Mouse (Mus musculus): ENCODE measurements around the gene Tnfrsf11a. TPM values are rescaled to one million over a fixed set of nuclear protein-coding genes. Genes with fewer than 3 reads are reported as not detected.
"Not testable (repeated sequence)": the region's sequence is repeated elsewhere in the genome, so short reads cannot be mapped to it uniquely, and the experiment has no call there.

Tnfrsf11a gene
- polyA plus RNA-seq, 1 experiment from 2014 or later, result 0.27 TPM

DNA sequence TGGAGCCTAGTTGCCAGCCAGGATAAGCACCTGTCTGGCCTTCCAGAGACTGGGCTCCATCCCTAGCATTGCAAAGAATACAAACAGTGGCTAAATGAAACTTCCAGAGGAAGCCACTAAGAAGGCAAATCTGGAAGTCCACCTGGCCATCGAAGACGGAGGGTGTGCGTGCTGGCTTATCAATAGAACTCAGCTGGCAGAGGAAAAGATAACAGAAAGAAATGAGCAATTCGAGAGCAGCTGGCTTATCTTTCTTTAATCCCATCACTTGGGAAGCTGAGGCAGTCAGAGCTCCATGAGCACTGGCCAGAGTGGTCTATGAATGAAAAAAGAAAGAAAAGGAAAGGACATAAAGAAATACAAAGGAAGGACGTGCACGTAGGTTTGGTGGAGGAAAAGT, 20.1 kb downstream of the Tnfrsf11a start:
- Histone ChIP-seq H3K4me1 (replicated peaks) (no peaks in the 10 kb centered on the region), H3K27me3 (ENCODE audit: insufficient read depth, poor library complexity, severe bottlenecking) (no peaks in the 10 kb centered on the region), H3K9me3 (0 out of 2 replicates have a peak, but pooled peaks cover 2% of the 10 kb centered on the region), H3K4me3 (no peak overlapping the region), H3K27ac (no peak overlapping the region), H3K36me3 (no peaks in the 10 kb centered on the region)
- 87% methylated on average over 6 of the region's 6 CpGs for WGBS
- no peak for DNase-seq (ENCODE audit: low spot score)

DNA sequence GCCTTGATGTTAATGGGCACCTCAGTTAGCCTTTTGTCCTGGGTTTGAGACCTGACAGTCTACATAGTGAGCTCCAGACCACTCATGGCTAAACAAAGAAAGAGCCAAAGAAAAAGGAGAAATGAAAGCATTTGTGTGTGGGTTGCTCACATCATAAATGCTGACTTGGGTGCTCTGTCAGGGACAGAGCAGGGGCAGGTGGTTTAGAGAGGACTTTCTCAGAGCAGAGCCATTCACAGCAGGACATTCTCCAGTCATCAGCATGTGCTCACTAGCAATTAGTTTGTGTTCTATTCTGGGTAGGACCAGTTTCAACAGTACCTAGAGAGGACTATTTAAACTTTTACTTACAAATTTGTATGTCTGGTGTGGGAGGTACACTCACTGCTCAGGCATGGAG, 20.7 kb downstream of the Tnfrsf11a start:
- DNase-seq (ENCODE audit: low spot score), result no peak
- Histone ChIP-seq H3K27ac (no peak overlapping the region), H3K36me3 (no peaks in the 10 kb centered on the region), H3K27me3 (ENCODE audit: insufficient read depth, poor library complexity, severe bottlenecking) (no peaks in the 10 kb centered on the region), H3K4me3 (no peak overlapping the region), H3K9me3 (no peaks in the 10 kb centered on the region), H3K4me1 (replicated peaks) (no peaks in the 10 kb centered on the region)

DNA sequence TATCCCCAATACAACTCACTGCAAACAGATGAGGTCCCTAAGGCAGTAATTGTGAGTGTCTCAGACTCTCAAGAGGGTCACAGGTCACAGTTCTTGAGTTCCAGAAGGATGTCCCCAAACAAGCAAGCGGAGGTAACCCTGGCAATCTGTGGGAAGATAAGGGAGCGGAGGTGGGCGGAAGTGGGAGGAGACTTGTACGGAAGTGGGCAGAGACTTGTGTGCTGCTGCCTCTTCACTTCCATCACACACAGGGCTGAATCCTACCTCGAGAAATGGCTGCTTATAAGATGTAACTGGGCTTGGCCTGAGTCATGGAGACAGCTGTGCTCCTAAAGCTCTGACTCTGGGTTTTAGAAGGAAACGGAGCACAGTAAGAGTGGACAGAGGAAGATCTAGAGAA, 22.4 kb downstream of the Tnfrsf11a start:
- Histone ChIP-seq H3K4me1 (replicated peaks) (no peaks in the 10 kb centered on the region), H3K4me3 (no peak overlapping the region), H3K27ac (no peak overlapping the region), H3K9me3 (no peaks in the 10 kb centered on the region), H3K27me3 (ENCODE audit: insufficient read depth, poor library complexity, severe bottlenecking) (no peaks in the 10 kb centered on the region), H3K36me3 (no peaks in the 10 kb centered on the region)
- no peak for DNase-seq (ENCODE audit: low spot score)
- 68% methylated on average over 6 of the region's 6 CpGs for WGBS

DNA sequence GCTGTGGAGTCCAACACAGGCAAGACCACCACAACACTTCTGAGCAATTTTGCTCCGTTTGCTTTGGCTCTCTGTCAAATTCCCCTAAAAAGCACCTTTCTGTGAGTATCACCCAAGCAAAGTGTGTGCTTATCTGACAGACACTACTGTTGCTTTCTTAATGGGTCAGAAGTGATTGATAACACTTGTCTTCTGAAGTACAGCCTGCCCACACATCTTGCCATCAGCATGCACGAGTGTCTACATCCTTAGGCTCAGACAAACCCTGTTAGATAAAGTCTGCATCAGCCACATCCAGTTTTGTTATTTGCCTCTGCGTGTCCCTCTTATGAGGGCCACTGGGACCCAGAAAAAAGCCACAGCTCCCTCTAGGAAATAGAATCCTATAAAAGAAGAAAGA, 23.8 kb downstream of the Tnfrsf11a start:
- no peaks in the 10 kb centered on the region for H3K36me3 ChIP-seq
- H3K9me3 ChIP-seq, result no peaks in the 10 kb centered on the region
- no peaks in the 10 kb centered on the region for H3K4me1 ChIP-seq (replicated peaks)
- H3K4me3 ChIP-seq, result no peak overlapping the region
- WGBS, result 88% methylated on average over 3 of the region's 3 CpGs
- no peaks in the 10 kb centered on the region for H3K27me3 ChIP-seq (ENCODE audit: insufficient read depth, poor library complexity, severe bottlenecking)
- no peak for DNase-seq (ENCODE audit: low spot score)
- no peak overlapping the region for H3K27ac ChIP-seq

DNA sequence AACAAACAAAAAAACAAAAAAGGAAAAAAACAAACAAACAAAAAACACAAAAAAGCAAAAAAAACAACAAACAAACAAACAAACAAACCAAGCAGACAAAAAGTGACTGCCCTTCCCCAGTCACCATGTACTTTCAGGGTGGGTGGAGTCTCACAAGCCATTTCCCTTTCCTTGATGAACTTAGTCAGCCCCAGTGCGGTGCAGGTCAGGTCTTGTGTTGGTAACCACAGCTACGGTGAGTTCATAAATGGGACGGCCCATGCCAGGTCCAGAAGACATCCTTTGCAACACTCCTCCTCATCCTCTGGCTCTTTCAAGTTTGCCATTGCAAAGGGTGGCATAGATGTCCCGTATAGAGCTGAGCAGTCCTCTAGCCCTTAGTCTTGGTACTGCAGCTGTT, 25.0 kb downstream of the Tnfrsf11a start:
- no peak for DNase-seq (ENCODE audit: low spot score)
- 93% methylated on average over 4 of the region's 4 CpGs for WGBS
- Histone ChIP-seq H3K4me3 (no peak overlapping the region), H3K36me3 (no peaks in the 10 kb centered on the region), H3K27ac (no peak overlapping the region), H3K9me3 (no peaks in the 10 kb centered on the region), H3K27me3 (ENCODE audit: insufficient read depth, poor library complexity, severe bottlenecking) (no peaks in the 10 kb centered on the region), H3K4me1 (replicated peaks) (no peaks in the 10 kb centered on the region)

DNA sequence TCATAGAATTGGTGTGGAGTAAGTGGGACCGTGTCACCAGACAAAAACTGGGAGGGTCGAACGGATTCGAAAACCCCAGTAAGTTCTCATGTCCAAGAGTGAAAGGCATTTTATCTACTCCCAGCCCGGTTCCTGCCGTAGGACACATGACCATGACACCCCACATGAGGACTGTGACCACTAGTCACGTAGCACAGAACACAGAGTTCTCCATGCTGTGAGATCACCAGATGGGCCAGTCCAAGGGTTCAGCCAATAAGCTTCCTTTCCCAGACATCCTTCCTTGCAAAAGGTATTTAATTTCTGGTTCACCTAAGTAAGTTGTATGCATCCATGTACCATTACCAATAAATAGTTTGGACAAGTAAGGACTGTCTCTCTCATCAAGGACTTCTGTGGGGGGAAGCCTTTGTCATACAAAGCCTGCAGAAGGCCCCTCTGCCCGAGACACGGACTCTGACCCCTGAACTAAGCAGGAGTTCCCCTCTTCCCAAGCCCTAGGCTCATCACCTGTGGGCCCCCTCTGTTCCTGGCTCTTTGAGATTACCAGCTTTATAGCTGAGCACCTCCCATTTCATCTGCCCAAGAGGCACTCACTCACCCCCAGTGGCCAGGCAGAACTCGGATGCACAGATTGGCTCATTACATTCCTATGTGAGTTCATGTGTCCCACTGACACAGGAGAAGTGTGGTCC, 26.7 kb downstream of the Tnfrsf11a start:
- Histone ChIP-seq H3K27me3 (ENCODE audit: insufficient read depth, poor library complexity, severe bottlenecking) (no peaks in the 10 kb centered on the region), H3K36me3 (no peaks in the 10 kb centered on the region), H3K9me3 (no peaks in the 10 kb centered on the region), H3K4me1 (replicated peaks) (no peaks in the 10 kb centered on the region), H3K27ac (no peak overlapping the region), H3K4me3 (no peak overlapping the region)
- no peak for DNase-seq (ENCODE audit: low spot score)
- WGBS, result 89% methylated on average over 10 of the region's 10 CpGs

DNA sequence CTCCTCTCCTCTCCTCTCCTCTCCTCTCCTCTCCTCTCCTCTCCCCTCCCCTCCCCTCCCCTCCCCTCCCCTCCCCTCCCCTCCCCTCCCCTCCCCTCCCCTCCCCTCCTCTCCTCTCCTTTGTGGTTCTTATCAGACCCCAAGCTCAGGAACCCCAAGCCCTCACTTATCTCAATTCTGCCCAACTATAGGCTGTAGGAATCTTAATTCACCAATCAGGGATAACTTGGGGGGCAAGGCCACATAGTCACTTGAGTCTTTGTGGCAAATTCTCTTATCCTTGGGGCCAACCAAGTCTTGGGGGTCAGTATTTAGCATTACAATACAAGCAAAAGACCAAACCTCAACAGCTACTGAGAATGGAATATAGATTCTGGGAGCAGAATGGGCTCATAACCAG, 31.5 kb downstream of the Tnfrsf11a start:
- DNase-seq (ENCODE audit: low spot score); H3K36me3 ChIP-seq; H3K27ac ChIP-seq; H3K9me3 ChIP-seq; H3K4me3 ChIP-seq; H3K27me3 ChIP-seq (ENCODE audit: insufficient read depth, poor library complexity, severe bottlenecking): not testable (repeated sequence)
- H3K4me1 ChIP-seq (replicated peaks), result peaks cover 20% of the 10 kb centered on the region

DNA sequence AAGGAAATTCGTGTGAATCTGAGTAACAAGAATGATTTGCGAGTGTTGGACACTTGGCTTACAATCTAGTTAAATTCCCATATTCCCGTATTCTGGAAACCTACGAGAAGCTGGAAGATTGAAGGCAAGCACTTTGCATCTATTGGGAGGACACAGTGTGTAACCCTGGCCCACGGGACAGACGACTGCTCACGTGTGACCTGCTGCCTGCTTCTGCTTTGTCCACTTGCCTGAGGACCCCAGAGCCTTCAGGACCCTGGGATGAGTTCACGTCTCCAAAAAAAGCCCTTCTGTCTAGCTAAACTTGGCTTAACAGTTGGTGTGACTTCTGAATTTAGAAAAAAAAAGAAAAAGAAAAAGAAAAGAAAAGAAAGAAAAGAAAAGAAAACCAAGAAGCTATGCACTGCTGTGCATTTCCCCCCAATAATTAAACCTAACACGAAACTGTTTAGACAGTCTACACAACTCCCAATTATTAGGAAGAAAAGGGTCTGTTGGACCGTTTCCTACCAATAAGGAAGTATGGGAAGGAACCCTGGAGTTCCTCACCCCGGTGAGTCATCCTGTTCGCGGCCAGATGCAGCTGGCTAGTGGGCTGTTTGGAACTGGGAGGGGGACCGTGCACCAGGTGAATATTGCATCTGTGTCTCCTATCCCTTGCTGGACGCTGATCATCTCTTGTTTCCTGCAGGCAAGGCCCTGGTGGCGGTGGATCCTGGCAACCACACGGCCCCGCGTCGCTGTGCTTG, 32.6 kb downstream of the Tnfrsf11a start:
- DNase-seq (ENCODE audit: low spot score), result no peak
- H3K27ac ChIP-seq, result no peak overlapping the region
- H3K9me3 ChIP-seq, result no peaks in the 10 kb centered on the region
- H3K27me3 ChIP-seq (ENCODE audit: insufficient read depth, poor library complexity, severe bottlenecking), result no peaks in the 10 kb centered on the region
- no peaks in the 10 kb centered on the region for H3K36me3 ChIP-seq
- no peak overlapping the region for H3K4me3 ChIP-seq
- peaks cover 20% of the 10 kb centered on the region for H3K4me1 ChIP-seq (replicated peaks)
- 83% methylated on average over 20 of the region's 20 CpGs for WGBS

DNA sequence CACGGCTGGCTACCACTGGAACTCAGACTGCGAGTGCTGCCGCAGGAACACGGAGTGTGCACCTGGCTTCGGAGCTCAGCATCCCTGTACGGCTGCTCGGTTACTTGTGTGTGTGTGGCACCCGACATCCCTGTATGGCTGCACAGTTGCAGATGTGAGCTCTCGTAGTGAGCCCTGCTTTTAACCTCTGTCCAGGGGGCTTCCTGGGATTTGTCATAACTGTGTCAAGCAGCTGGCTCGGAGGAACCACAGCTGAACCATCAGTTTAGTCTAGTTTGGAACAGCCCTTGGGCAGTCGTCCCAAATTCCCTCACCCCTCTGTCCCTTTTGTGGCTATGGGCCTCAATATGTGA, 33.2 kb downstream of the Tnfrsf11a start:
- no peak for DNase-seq (ENCODE audit: low spot score)
- Histone ChIP-seq H3K9me3 (no peaks in the 10 kb centered on the region), H3K4me3 (no peak overlapping the region), H3K36me3 (no peaks in the 10 kb centered on the region), H3K27ac (no peak overlapping the region), H3K27me3 (ENCODE audit: insufficient read depth, poor library complexity, severe bottlenecking) (no peaks in the 10 kb centered on the region), H3K4me1 (replicated peaks) (peaks cover 21% of the 10 kb centered on the region)
- 81% methylated on average over 11 of the region's 11 CpGs for WGBS

DNA sequence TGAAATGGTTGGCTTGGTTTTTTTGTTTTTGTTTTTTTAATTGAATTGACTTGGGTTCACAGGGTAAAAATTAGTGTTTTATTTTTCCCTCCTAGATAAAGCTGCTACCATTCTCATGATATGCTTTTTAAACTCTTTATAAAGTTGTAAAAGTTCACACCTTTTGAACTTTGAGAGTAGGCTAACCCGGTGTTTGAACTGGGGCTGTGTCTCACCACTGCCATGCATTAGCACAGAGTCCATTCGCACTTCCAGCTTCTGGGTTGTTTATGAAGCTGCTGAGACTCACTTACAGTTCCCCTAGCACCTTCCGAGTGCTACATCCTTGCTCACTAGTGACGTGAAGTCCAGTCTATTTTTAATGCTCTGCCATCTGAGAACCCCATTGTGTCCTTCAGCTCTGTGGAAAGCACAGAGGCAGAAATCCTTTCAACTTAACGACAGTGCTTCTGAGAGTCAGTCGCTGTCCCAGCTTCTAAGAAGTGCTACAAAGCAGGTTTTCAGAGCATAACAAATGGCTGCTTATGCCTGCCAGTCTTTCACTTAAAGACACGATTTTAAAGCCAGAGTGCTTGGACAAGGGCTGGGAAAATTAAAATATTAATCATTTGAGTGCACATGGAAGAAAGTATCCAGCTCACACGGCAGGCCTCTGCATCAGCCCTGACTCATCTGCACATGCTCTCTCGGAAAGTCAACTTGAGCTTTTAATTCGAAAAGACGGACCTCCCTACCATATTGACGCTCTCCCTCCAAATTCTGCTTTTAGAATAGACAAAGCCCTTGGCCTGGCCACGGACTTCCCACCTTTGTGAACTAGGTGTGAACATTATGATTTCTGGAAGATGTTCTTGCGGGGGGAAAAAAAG, 34.1 kb downstream of the Tnfrsf11a start:
- peaks cover 28% of the 10 kb centered on the region for H3K4me1 ChIP-seq (replicated peaks)
- H3K27ac ChIP-seq, result no peak overlapping the region
- H3K27me3 ChIP-seq (ENCODE audit: insufficient read depth, poor library complexity, severe bottlenecking), result no peaks in the 10 kb centered on the region
- WGBS, result 57% methylated on average over 14 of the region's 14 CpGs
- no peaks in the 10 kb centered on the region for H3K36me3 ChIP-seq
- no peak overlapping the region for H3K4me3 ChIP-seq
- no peak for DNase-seq (ENCODE audit: low spot score)
- H3K9me3 ChIP-seq, result no peaks in the 10 kb centered on the region

DNA sequence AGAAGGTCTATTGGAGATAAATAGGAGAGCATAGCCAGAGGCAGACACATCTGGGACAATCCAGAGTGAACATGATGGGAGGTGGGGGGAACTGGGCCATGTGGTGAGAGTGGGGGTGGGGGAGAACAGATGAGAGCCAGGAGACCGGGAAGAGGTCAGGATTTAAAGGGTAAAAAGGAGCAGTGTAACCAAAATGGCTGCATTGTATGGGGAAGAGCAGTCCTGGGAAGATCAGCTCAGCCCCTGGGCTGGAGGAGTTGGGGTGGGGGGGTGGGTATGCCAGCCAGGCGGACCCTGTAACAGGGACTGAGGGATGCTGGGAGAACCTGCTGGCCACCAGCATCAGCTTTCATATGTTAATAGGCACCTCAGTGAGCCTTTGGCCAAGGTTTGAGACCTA, 34.8 kb downstream of the Tnfrsf11a start:
- H3K27me3 ChIP-seq (ENCODE audit: insufficient read depth, poor library complexity, severe bottlenecking), result no peaks in the 10 kb centered on the region
- no peaks in the 10 kb centered on the region for H3K36me3 ChIP-seq
- H3K27ac ChIP-seq, result no peak overlapping the region; the same call in 1 of the 2 replicates
- H3K4me3 ChIP-seq, result no peak overlapping the region
- 47% methylated on average over 2 of the region's 2 CpGs for WGBS
- no peaks in the 10 kb centered on the region for H3K9me3 ChIP-seq
- peaks cover 28% of the 10 kb centered on the region for H3K4me1 ChIP-seq (replicated peaks)
- DNase-seq (ENCODE audit: low spot score), result no peak

DNA sequence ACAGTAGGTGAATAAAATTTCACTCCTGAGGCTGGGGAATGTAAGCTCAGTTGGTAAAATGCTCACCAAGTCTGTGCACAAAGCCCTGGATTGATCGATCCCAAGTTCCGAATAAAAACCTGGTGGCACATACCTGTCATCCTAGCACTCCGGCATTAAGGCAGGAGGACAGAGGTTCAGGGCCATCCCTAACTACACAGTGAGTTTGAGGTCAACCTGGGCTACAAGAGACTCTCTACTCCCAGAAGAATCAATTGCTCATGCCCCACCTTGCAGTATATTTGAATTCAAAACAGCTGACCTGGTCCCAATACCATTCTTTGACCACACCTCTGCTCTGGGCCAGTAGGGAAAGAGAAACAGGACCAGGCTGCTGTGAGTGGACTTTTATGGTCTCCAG, 35.2 kb downstream of the Tnfrsf11a start:
- 84% methylated on average over 3 of the region's 3 CpGs for WGBS
- Histone ChIP-seq H3K4me1 (replicated peaks) (peaks cover 28% of the 10 kb centered on the region), H3K36me3 (no peaks in the 10 kb centered on the region), H3K4me3 (no peak overlapping the region), H3K27ac (no peak overlapping the region), H3K27me3 (ENCODE audit: insufficient read depth, poor library complexity, severe bottlenecking) (no peaks in the 10 kb centered on the region), H3K9me3 (no peaks in the 10 kb centered on the region)
- no peak for DNase-seq (ENCODE audit: low spot score)

DNA sequence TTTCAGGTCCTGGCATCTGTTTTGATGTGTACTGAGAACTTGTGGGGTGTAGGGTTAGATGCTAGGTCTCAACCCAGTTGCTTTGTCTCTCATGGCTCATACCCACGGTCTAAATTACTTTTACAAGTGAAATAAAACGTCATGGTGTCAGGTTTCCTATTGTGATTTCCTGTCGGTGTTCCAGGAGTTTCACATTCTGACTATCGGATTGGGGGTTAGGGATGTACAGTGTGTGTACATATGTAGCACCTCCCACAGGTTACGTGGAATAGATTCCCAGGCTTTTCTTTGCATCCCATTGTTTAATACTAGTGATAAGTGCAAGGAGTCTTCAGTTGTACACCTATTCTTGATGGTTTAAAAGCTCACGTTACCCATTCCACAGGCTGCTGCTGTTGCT, 38.5 kb downstream of the Tnfrsf11a start:
- WGBS, result 50% methylated on average over 6 of the region's 6 CpGs
- Histone ChIP-seq H3K27ac (no peak overlapping the region), H3K4me1 (replicated peaks) (peaks cover 22% of the 10 kb centered on the region), H3K27me3 (ENCODE audit: insufficient read depth, poor library complexity, severe bottlenecking) (no peaks in the 10 kb centered on the region), H3K4me3 (no peak overlapping the region), H3K9me3 (no peaks in the 10 kb centered on the region), H3K36me3 (no peaks in the 10 kb centered on the region)
- no peak for DNase-seq (ENCODE audit: low spot score)
